Mouse (Mus musculus): ENCODE data around the gene Unk.
A peak's percentile ranks its signal among the peaks of the same experiment; 100 is the strongest.
"Not testable (repeated sequence)": the region's sequence is repeated elsewhere in the genome, so short reads cannot be mapped to it uniquely, and the experiment has no call there.

The Unk gene

DNA sequence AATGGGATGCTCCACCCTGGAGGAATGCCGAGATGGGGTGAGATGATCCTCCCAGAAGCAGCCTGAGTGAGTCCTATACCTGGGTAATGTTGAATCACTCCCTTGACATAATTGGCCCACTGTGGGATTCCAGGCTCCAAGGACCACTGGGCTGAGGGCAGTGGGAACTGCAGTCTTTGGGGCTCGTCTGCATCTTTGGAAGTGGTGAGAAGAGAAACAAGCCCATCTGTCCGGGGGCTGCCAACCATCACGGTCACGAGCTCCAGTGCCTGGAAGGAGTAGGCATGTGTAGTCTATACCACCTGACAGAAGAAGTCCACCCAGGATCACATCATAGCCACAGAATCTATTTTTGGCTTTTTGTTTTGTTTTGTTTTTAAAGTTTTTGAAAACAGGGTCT lies 19.2 kb upstream of the Unk start:
- no peak for DNase-seq

DNA sequence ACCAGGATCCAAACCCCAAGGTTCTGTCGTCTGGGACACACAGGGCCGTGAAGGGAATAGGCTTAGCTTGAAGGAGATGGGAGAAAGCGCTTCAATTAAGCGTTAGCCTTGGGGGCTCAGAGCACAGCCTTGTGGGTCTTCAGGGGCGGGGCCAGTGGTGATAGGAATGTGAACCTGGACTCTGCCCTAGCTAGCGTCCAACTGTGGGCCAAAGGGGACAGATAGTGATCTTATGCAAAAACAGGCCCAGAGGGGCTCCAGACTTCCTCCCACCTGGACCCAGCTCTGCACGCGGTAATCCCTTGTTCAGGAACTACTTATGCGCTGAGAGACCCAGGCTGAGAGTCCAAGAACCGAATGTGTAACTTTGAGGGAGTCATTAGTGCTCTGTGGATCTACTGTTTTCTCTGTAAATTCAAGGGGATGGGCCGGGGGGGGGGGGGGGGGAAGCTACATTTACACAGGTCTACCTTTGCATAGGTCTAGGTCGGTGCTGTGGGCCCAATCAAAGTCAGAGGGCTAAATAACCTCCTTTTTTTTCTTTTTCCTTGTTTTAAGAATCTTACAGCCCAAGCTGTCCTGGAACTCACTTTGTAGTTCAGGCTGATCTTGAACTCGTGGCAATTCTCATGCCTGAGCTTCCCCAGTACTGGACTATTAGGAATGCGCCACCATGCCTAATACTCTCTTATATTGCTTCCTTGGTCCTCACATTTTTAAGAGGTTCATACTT lies 18.4 kb upstream of the Unk start:
- DNase-seq, result no peak

DNA sequence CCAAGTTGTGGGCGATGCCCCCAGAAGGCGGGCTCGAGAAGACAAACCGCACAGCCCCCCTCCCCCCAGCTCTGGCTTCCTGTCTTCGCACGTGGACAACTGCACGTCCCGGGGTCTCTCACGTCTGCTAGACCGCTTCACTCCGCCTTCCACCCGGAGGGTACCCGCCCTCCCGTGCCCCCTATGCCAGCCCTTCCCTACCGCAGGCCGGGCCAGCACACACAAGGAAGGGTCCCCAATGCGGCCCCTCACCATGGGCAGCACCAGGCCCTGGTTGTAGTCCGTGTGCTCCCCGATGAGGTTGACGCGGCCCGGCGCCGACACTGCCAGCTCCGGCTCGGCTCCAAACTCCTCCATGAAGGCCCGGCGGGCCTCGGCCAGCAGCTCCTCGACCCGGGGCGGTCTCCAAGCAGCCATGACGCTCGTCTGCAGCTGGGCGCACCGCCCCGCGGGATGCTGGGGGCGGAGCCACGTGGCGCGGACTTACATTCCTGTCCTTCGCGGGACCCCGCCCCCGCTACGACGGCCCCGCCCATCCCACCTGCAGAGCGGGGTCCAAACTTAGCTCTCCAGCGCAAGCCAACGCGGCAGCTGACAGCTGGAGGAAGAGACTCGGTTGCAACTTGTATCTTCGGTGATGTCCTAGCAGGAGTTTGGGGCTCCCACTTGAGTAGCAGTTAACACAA lies 17.7 kb upstream of the Unk start, which contains the start of gene Galk1:
Galk1 (minus strand) TSS at position 458 of the 686 bp plus-strand sequence.
- peak; percentile 68 for DNase-seq

DNA sequence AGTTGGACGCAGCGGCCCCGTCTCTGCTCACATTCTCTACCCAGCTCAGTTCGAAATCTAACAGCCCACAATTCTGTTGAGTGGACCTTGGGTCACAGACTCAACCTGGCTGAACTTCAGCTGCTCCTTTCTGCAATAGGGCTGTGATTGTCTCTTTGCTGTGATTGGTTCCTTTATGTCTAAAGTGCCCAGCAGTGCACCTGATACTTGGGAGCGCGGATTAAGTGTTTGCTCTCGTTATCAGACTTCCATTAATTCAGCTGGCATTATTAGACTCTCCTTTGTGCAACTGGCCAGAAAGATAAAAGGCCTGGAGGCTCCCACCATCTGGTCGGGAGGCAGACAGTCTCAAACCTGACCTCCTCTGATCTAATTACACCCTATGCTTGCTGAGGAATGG lies 15.3 kb upstream of the Unk start:
- DNase-seq, result no peak

DNA sequence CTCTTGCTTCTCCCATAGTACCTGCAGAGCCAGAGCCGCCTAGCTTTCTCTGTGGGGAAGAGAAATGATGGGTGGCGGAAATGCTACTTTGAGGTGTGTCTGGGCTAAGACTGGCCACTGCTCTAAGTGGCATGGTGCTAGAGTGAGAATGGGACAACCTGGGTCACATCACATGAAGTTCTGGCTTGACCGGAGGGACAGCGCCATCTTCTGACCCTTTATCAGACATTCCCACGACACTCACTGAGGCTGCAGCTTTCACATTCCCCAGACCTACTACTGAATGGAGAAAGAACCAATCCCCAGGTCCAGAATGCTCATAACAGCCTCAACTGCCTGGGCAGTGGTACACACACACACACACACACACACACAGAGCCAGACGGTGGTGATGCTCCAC lies 12.0 kb upstream of the Unk start:
- peak; percentile 54 for DNase-seq

DNA sequence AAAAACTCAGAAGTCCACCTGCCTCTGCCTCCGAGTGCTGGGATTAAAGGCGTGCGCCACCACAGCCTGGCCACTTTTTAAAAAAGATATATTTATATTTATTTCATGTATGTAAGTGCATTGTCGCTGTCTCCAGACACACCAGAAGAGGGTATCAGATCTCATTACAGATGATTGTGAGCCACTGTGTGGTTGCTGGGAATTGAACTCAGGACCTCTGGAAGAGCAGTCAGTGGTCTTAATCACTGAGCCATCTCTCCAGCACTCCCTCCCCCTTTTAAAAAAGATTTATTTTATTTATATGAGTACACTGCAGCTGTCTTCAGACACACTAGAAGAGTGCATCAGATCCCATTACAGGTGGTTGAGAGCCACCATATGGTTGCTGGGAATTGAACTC lies 11.3 kb upstream of the Unk start:
- not testable (repeated sequence) for DNase-seq

DNA sequence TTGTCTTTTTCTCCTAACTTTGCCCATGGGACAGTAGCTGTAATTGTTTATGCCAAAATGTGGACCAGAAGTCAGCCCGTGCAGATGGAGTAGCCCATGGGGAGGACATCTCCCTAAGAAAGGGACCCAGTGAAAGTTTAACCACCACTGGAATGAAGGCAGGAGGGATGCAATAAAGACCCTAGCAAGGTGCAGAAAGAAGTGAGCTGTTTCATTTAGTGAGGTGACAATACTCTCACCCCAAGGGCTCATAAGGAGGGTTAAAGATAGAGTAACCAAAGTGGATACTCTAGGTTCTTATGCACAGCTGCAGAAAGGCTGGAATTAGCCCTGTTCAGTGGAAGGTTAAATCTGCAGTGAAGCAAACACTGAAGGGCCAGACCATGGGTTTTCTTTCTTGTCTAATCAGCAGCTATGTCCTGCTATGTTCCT lies 10.7 kb upstream of the Unk start:
- DNase-seq, result no peak

DNA sequence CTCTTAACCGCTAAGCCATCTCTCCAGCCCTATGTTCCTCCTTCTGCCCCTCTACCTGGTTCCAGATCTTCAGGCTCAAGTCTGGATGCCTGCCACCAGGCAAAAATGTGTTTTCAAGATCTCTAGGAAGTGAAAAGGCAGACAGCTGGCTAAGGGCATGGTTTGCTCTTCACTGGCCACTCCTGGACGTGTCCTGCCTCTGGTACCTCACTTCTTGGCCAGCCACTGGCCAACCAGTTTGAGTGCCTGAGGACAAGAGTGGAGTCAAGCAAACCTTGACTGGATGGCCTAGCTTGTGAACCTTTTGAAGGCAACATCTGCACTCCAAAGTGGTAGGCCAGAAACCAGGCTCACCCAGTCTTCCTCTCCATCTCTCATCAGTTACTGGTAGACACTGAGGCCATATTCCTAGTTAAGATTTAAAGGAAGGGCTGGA lies 10.1 kb upstream of the Unk start:
- DNase-seq, result no peak

DNA sequence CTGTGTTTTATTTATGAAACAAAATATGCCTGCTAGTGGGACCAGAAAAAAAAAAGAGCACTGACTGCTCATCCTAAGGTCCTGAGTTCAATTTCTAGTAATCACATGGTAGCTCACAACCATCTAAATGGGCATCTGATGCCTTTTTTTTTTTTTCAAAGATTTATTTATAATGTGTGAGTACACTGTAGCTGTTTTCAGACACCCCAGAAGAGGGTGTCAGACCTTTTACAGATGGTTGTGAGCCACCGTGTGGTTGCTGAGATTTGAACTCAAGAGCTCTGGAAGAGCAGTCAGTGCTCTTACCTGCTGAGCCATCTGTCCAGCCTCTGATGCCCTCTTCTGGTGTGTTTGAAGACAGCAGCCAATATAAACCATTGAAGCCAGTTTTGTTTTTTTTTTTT lies 9.6 kb upstream of the Unk start:
- DNase-seq, result no peak

DNA sequence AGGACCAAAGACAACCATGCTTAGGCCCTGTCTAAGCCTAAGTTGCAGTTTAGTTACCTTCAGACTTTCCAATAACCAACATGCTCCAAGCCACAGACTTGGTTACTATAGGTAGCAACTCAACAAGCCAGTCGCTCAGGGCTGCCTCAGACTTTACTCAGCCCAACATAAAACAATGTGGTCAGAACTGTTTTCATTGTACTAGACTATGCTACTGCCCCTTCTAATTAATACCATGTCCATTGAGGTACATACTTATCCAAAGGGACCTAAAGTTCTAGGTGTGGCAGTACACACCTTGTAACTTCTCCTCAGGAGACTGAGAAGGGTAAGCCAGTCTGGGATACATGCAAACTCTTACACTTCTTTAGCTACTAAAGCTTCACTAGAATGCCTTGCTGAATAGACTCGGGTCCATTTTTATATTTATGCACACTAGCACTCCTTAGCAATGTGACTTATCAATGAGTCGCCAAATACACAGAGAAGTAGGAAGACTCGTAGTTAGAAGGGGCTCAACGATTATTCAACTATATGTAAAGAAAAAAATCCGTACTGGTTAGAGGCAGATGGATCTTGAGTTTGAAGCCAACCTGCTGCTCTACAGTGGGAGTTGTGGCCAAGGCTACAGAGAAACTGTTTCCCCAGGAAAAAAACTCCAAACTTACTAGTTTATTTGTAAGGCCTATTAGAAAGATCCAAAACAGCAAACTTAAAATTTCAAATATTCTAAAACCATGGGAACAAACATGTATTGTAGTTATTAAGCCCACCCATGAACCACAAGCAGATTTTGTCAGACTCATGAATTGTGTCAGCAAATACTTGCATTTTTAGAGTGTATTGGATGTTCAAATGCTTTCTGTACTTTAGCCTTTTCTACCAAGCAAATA lies 8.5 kb upstream of the Unk start:
- DNase-seq, result no peak

DNA sequence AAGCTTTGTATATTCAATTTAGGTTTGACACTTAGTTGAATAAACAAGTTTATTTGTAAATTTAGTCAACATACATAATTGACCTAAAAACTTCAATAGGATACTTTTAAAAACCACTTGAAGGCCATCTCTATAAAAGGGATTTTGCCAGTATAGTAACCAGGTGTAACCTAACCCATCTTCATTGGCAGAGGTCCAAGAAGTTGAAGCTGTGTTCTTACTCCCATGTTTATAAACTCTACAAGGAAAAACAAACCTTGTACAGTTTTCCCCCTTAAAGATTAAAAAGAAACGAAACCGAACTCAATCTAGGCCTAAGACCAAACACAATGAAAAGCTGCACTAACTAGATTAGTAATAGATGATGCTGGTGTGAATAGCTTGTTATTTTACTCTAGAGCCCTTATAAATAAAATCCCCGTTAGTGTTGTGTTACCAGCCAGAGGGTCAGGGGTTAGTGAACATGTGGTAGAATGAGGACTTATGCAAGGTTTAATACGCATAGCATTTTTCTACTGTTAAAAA lies 7.8 kb upstream of the Unk start:
- no peak for DNase-seq

DNA sequence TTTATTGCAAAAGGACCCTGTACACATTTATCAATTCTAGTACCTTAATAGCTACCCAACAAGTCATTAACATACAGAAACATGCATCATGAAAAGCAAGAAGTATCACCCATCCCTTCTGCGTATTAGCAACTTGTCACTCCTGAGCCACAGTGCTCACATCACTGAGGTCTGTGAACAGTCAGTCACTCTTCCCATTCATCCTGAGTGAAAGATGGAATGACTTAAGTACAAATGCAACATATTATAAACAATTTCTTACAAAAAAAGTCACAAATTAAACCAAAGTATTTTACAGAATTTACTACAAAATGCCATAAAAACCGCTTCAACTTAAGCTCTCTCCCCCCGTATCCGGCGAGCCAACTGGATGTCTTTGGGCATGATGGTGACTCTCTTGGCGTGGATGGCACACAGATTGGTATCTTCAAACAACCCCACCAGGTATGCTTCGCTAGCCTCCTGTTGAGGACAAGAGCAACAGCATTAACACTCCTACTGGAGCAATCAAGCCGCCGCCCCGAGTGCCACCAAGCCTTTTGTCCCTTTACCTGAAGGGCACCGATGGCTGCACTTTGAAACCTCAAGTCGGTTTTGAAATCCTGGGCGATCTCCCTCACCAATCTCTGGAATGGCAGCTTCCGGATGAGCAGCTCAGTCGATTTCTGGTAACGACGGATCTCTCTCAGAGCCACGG lies 6.9 kb upstream of the Unk start:
- not testable (repeated sequence) for DNase-seq

DNA sequence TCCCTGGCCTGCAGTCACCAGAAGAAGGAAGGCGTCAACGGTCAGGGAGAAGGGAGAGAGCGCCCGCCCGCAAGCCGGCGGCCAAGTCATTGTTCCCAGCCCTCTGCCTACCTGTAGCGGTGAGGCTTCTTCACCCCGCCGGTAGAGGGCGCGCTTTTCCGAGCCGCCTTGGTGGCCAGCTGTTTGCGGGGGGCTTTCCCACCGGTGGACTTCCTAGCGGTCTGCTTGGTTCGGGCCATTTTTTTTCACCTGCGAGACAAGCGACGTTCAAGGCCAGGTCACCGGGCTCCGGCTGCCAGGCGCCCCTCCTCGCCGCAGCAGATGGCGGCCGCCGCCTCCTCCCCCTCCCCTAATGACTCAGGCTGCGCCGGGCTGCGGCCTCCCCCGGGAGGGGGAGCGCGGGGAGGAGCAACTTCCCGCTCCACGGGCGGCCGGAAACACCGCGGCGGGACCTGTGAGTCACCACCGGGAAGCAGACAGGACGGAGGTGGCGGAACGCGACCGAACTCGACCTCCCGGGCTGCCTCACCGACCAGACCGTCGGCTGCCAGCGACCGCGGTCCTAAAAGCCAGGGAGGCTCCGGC lies 6.3 kb upstream of the Unk start:
- DNase-seq, result peak; percentile 86

DNA sequence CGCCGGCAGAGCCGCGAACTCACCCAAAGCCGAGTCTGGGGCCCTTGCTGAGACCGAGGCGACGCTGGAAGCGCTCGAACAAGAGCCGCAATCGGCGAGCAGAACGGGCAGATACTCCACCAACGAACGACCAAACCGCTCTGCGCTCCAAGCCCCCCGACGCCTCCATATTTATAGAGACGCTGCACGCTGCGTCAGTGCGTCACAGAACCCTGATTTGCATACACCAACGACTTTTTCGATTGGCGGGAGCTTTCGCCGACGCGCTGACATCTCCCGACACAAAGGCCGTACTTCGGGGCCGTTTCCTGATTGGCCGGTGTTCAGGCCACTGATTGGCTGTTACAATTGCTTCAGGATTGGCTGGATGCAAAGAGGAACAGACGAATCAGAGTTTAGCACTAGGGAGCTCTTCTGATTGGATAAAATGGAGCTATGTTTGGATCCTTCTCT lies 5.7 kb upstream of the Unk start:
- peak; percentile 96 for DNase-seq

DNA sequence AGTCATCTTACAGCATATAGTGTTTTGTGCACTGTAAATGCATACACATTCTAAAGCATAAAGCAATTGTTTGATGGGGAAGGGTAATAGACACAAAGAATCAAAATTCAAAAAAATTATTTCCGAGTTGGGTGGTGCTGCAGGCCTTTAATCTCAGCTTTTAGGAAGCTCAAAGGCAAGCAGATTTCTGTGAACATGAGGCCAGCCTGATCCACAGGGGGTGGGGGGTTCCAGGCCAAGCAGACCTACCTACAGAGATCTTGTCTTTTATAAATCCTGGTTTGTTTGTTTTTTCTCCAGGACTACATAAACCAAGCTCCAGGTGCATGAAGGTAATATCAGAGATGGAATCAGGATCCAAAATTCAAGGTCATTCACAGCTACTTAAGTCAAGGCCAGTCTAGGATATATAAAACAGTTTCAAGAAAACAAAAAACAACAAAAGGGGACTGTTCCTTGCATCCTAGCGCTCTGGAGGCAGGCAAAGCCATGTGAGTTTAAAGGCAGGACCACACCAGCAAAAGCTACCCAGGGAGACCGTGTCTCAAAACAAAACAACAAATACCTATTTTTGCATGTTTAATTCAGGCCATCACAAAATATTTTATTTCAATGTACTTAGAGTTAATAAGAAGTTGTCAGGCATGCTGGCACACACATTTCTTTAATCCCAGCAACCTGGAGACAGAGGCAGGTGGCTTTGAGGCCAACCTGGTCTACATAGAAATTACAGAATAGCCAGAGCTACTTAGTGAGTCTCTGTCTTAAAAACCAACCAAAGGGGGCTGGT lies 4.9 kb upstream of the Unk start:
- DNase-seq, result no peak

DNA sequence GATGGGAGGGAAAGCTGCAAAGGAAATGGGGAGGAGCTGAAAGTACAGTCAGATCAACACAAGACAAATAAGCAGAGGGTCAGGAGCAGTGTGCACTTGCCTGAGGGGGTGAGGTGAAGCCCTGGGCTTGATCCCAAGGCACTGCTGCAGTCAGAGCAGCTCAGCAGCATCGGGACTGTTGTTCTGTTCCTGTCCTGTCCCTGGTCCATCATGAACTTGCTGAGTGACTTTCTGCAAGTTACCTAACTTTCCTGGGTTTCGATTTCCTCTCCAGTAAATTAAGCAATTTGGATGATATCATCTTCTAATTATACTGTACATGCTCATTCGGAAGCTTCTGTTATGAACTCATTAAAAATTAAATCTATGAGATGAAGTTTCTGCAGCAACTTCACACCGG lies 2.4 kb upstream of the Unk start, which contains the start of gene H3f3b:
H3f3b (minus strand) TSS at position 207 of the 400 bp plus-strand sequence.
- no peak for DNase-seq

DNA sequence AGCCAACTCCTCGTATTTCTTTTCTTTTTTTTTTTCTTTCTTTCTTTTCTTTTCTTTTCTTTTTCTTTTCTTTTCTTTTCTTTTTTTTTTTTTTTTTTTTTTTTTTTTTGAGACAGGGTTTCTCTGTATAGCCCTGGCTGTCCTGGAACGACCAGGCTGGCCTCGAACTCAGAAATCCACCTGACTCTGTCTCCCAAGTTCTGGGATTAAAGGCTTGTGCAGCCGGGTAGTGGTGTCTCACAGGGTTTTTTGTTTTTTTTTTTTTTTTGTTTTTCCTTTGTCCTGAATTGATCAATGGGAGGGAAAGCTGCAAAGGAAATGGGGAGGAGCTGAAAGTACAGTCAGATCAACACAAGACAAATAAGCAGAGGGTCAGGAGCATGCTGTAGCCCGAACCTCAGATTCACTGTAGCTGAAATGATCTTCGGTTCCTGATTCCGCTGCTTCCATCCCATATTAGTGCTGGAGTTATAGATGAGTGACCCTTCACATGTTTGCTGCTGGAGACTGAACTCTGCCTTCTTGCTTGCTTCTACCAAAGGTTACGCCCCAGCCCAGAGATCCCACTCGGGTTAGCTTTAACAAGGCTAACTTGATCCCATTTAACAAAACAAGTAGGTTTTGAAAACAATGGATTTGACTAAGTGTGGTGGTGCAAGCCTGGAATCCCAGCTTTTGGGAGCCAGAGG lies 1.8 kb upstream of the Unk start:
- DNase-seq, result no peak

DNA sequence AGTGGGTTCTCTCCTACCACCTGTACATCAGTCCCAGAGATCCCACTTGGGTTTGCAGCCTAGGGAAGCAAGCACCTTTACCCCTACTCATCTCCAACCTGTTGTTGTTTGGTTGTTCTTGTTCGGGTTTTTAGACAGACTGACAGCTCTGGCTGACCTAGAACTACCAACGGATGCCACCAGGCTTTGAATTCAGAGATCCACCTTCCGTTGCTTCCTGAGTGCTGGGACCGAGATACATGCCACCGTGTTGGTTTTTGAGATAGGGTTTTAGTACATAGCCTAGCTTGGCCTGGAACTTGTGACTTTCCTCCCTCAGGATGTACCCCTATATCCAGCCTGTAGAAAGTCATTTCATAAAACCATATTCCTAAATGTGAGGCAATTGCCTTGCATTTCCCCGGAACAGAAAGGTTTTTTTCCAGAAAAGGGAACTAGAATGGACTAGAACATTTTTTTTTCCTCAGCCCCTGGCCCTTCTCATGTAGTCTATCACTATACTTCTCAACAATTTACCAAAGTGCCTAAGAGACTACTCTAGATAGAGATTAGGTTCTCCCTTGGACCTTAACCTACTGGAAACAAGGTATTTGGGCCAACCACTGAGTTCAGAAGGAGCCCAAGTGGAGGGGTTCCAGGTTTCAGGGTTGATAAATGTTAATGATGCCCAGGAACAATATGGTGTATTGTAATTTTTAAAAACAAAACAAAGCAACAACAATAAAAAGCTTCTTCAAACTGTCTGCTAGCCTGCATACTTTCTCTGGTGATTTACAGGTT lies 846 bp upstream of the Unk start:
- no peak for DNase-seq

Data from cerebellum, adult 11 months (tissue).